Mouse (Mus musculus) Patski (cell line): ENCODE measurements around the gene Ier5l. TPM values are rescaled to one million over a fixed set of nuclear protein-coding genes. Genes with fewer than 3 reads are reported as not detected.

Experiments used
- ATAC-seq: fragments of 100-300 bp; one replicate; pipeline ENCODE4 v1.8.0; 2021
- CTCF ChIA-PET: fragments of 350-600 bp; sonication (Branson Sonifier 250); formaldehyde crosslinking; loops from one replicate; lab custom pipeline; 2022; ENCODE audit warnings: inconsistent platforms; lab: Charles Lee
- POLR2A ChIA-PET: fragments of 350-600 bp; sonication (Branson Sonifier 250); formaldehyde crosslinking; loops from one replicate; lab custom pipeline; 2022; ENCODE audit warnings: antibody characterized with exemption, inconsistent platforms; lab: Charles Lee
- DNase-seq: peaks from one replicate; pipeline ENCODE4 v3.0.0-alpha.2; 2011; ENCODE audit warnings: low read depth, low spot score
- H3K27me3 ChIP-seq: fragments of 371-371 bp; one replicate; pipeline ENCODE4 v1.5.1; 2021
- CTCF ChIP-seq: fragments of 100-300 bp; IDR thresholded peaks from one replicate; pipeline ENCODE4 v1.5.1; 2021
- in situ Hi-C: fragments of 300-500 bp; cut with MboI; formaldehyde crosslinking; loops from 3 replicates; pipeline ENCODE4 v1.11.1; 2018; ENCODE audit warnings: low pct_unique_long_range_greater_than_20kb, mixed read lengths
- polyA plus RNA-seq: library from polyadenylated mRNA; unstranded; gene quantifications from one replicate; pipeline ENCODE4 v1.2.3, GENCODE M21; 2021

Ier5l gene
- polyA plus RNA-seq, 1 experiment from 2014 or later = 70.7 TPM

DNA sequence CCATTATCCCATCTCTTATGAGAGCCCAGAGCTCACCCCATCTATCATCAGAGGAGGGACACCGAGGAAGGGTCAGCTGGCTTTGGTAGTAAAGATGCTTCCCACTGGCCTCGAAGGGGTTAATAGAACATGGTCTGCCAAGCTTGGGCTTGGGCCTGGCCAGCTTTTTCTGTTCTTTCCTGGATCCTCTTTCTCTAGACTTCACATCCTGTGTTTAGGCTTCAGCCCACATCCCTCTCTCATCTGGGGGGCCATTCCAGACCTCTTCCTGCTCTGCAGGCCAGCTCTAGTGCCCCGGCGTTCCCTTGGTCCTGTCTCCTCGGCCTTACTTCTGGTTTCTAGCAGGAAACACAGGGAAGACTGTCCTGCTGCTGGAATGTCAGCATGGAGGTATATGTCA lies 30.0 kb downstream of the Ier5l start:
- in situ Hi-C loops = no loop called here
- POLR2A ChIA-PET = interaction anchor here (0.8 to 2.3 kb wide), 7 partner anchors 14 to 350 kb away, joined by 3 to 12 read pairs (median 3); no protein-coding TSS in a partner anchor
- DNase-seq (no peak), ATAC-seq (no peak)
- no peaks in the 10 kb centered on the region for H3K27me3 ChIP-seq
- CTCF ChIA-PET = interaction anchor here (1.1 to 8.3 kb wide), 3 partner anchors 15 to 351 kb away, joined by 3 to 131 read pairs (median 10); no protein-coding TSS in a partner anchor
- no peak for TF ChIP-seq CTCF

DNA sequence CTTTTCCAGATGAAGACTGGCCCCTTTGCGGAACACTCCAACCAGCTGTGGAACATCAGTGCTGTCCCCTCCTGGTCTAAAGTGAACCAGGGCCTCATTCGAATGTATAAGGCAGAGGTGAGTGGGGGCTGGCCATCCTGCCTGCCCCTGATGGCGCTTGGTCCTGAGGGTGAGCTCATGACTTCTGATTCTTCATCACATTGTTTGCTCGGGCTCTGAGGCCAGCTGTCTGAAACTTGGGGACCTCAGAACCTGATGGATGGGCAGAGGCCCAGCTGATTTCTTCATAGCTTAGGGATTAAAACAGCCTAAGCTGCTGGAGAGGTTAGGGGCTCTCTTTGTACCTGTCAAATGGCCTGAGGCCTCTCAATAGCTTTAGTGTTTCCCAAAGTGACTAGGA lies 30.7 kb downstream of the Ier5l start:
- ATAC-seq (no peak), DNase-seq (no peak)
- no peaks in the 10 kb centered on the region for H3K27me3 ChIP-seq
- POLR2A ChIA-PET = interaction anchor here (0.6 to 1.5 kb wide), 6 partner anchors 14 to 316 kb away, joined by 3 to 4 read pairs (median 3); no protein-coding TSS in a partner anchor
- CTCF ChIA-PET = interaction anchor here (1.1 to 8.3 kb wide), 4 partner anchors 13 to 351 kb away, joined by 3 to 131 read pairs (median 6); no protein-coding TSS in a partner anchor
- in situ Hi-C loops = no loop called here
- no peak for TF ChIP-seq CTCF

DNA sequence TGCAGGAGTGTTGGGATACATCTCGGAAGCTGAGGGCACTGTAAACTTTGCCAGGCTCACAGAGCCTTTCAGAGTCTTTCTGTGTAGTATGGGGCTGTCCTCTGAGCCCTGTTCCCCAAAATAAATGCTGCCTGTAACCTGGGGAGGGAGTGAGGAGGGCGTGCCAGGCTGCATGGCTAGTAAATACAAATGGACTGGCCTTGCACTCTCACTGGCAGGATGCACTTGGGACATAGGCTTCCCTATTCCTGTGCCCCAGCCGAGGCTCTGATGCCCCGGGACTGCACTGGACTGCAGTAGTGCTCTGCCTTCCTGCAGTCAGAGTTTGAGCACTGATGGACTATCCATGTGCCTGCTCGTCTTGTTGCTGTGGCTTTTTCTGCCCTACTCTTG lies 31.5 kb downstream of the Ier5l start:
- DNase-seq = no peak
- in situ Hi-C loops = no loop called here
- H3K27me3 ChIP-seq = no peaks in the 10 kb centered on the region
- POLR2A ChIA-PET = interaction anchor here (0.6 to 3.3 kb wide), 8 partner anchors 23 to 317 kb away, joined by 3 to 25 read pairs (median 6); partner anchors contain the start of genes Cstad and Ier5l
- CTCF ChIA-PET = interaction anchor here (2.2 to 8.3 kb wide), 3 partner anchors 16 to 314 kb away, joined by 8 to 131 read pairs (median 20); no protein-coding TSS in a partner anchor
- no peak for ATAC-seq
- no peak for TF ChIP-seq CTCF

DNA sequence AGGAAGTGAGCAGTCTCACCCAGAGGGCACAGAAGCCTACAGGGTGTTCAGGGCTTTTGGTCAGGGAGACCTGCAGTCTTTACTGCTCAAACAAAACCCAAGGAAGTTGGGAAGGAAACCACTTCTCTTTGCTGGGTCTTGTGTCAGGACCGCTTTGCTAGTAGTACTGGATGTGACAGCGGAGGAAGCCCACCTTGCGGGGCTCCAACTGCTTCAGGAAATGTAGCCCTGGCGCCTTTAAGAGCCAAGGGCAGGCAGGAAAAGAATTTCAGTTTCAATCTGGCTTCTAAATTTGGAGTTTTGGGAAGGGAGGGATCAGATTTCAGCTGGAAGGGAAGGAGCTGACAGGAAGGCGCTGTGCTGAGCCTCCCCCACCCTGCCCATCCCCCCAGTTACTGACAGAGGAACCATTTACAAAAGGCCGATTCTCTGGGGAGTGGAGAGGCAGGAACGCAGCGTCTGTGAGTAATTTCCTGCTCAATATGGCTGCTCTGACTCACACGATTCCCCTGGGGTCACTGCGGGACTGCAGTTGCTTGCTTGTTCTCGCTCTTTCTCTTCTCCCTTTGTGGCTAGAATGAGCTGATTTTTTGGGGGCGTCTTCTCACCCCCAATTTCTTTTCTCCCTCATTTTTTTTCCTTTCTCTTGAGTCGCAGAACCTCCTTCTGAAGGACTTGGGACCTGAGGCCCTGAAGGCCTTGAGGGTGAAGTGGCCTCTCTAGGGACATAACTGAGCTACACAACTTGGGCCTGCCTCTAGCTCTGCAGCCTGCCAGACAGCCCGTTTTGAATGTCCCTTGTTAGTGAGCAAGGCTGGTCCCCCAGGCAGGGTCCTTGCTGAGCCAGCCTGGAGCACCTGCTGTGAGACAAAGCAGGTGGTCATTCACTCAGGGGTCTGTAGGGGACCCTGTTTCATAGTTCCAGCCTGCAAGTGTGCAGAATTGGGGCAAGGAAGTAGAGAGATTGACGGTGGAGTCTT lies 32.2 kb downstream of the Ier5l start:
- TF ChIP-seq CTCF = no peak
- CTCF ChIA-PET = interaction anchor here (0.6 to 8.3 kb wide), 11 partner anchors 17 to 365 kb away, joined by 3 to 131 read pairs (median 6); no protein-coding TSS in a partner anchor
- DNase-seq (peak; percentile 92), ATAC-seq (peak; percentile 18)
- in situ Hi-C loops = no loop called here
- no peaks in the 10 kb centered on the region for H3K27me3 ChIP-seq
- POLR2A ChIA-PET = interaction anchor here (0.6 to 3.3 kb wide), 13 partner anchors 12 to 353 kb away, joined by 3 to 25 read pairs (median 6); partner anchors contain the start of genes Cstad and Ier5l

DNA sequence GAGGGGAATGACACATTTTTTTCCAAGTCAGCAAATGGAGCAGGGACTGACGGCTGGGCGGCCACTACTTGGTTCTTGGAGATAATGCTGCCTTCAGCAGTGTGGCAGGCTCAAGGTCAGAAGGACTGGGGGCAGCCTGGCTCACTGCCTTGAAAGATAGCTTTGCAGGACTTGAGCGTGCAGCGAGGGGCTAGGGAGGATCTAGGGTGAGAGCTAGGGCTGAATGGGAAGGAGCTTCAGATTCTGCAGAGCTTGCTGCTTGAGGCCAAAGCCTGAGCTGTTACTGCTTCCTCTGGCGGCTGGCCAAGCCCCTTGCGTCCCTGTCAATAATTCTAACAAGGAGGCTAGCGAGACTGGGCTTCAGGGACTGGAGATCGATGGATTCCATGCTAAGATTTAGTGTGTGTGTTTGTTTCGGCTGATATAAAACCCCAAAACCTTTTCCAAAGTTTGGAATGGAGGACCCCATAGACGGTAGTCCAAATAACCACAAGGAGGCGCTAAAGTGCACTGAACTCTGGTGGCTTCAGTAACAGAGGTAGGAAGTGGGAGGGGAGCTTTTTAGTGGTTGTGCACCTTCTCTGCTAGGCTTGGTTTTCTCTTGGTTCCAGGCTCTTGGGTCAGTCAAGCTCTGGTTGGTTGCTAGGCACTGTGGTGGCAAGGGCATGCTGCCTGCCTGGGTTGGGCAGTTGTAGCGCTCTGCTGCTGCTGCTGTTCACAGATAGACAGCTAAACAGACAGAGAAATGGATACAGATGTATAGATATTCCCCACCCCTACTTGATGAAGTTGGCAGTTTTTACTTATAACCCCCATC lies 33.1 kb downstream of the Ier5l start:
- no peak for TF ChIP-seq CTCF
- in situ Hi-C loops = no loop called here
- DNase-seq (peak; percentile 81), ATAC-seq (peak; percentile 78)
- H3K27me3 ChIP-seq = no peaks in the 10 kb centered on the region
- POLR2A ChIA-PET = interaction anchor here (0.7 to 3.3 kb wide), 15 partner anchors 13 to 354 kb away, joined by 3 to 25 read pairs (median 6); partner anchors contain the start of gene Ier5l
- CTCF ChIA-PET = interaction anchor here (0.6 to 8.3 kb wide), 16 partner anchors 18 to 488 kb away, joined by 3 to 131 read pairs (median 4); no protein-coding TSS in a partner anchor

DNA sequence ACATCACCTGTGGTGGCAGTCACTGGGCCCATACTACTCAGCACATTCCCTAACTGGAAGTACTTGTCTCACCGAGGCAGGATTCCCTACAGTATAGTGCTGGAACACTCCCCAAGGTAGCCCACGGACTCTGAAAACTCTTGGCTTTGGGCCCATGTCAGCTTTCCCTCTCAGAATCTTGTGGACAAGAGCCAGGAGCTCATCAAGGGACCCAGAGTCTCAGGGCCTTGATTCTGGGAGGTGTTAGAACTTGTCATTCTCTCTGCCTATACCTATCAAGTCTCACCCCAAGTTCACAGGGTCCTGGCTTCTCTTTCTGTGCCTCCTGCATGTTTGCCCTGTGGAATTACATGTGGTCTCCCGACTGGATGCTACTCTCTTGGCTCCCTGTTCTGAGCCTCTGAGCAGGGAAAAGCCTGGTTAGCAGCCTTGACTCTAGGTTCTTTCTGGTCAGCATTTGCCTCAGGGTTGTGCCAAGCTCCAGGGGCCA lies 33.8 kb downstream of the Ier5l start:
- ATAC-seq = no peak
- CTCF ChIA-PET = interaction anchor here (1.0 to 8.3 kb wide), 13 partner anchors 18 to 489 kb away, joined by 3 to 131 read pairs (median 4); no protein-coding TSS in a partner anchor
- no peak for TF ChIP-seq CTCF
- DNase-seq = no peak
- in situ Hi-C loops = no loop called here
- no peaks in the 10 kb centered on the region for H3K27me3 ChIP-seq
- POLR2A ChIA-PET = interaction anchor here (0.7 to 3.3 kb wide), 10 partner anchors 19 to 355 kb away, joined by 3 to 25 read pairs (median 6); partner anchors contain the start of gene Ier5l

DNA sequence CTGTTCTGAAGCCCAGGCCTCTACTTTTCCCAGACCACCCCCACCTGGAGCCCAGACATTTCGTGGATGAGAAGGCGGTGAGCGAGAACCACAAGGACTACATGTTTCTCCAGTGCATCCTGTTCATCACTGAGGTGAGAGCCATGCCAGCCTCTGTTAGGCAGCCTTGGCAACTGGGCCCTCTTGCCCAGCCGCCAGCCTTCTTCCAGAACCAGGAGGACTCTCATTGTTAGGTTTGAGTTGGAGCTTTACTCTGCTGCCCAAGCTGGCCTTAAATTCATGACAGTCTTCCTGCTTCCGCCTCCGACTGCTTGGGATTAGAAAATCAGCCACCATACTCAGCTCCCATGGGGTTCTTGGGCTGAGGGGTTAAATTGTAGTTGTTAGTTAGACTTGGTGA lies 34.4 kb downstream of the Ier5l start:
- no peaks in the 10 kb centered on the region for H3K27me3 ChIP-seq
- in situ Hi-C loops = loop anchor here (5.0 kb wide), 4 partner anchors 33 to 493 kb away; partner anchors contain the start of gene Ier5l
- ChIA-PET CTCF (interaction anchor here (0.9 to 8.3 kb wide), 7 partner anchors 10 to 489 kb away, joined by 3 to 131 read pairs (median 4); no protein-coding TSS in a partner anchor), POLR2A (interaction anchor here (0.6 to 3.3 kb wide), 10 partner anchors 20 to 347 kb away, joined by 3 to 25 read pairs (median 4); partner anchors contain the start of genes Crat, Cstad, Ier5l and Ptpa)
- ATAC-seq = no peak
- DNase-seq = no peak
- TF ChIP-seq CTCF = no peak

DNA sequence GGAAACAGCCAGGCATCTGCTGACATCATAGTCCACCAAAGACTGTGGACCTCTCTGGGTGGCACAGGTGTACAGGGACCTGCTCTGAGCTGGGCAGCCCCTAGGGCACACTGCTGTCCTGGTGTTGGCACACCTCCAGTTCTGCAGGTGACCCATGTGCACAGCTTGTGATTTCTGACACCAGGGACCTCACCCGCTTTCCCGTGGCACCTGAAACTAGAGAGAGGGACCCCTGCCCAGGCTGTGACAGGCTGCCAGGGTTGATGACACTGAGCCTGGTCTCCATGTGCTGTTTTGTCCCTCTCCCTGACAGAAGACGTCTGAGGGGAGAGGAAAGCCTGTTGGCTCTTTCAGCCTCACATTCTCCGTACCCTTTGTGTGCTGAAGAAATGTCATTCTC lies 36.2 kb downstream of the Ier5l start:
- in situ Hi-C loops = loop anchor here (5.0 kb wide), 4 partner anchors 35 to 495 kb away; partner anchors contain the start of gene Ier5l
- ChIA-PET POLR2A (interaction anchor here (0.6 to 2.1 kb wide), 3 partner anchors 32 to 353 kb away, joined by 3 to 4 read pairs (median 3); no protein-coding TSS in a partner anchor), CTCF (interaction anchor here (0.7 to 8.3 kb wide), 4 partner anchors 30 to 357 kb away, joined by 3 to 131 read pairs (median 4); no protein-coding TSS in a partner anchor)
- no peak for DNase-seq
- no peaks in the 10 kb centered on the region for H3K27me3 ChIP-seq
- ATAC-seq = no peak
- no peak for TF ChIP-seq CTCF

DNA sequence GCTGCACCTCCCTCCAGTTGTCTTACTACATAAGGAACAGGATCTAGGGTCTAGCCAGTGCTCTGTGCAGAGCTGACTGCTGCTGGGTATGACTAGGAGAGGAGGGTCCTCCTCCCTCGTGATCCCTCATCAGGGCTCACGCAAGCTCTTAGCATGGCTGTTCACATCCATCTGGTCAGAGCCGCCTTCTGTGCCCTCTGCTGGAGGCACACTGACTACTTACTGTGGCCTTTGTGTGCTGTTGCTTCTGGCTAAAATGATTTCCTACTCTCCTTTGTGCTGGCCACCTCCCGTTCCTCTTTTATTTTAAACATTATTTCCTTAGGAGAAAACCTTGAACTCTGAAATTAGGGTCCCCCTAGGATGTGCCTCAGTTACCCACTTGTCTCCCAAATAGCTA lies 37.2 kb downstream of the Ier5l start:
- DNase-seq (no peak), ATAC-seq (no peak)
- TF ChIP-seq CTCF = no peak
- ChIA-PET CTCF (interaction anchor here (0.7 to 8.3 kb wide), 11 partner anchors 10 to 358 kb away, joined by 3 to 131 read pairs (median 4); no protein-coding TSS in a partner anchor), POLR2A (interaction anchor here (0.8 to 1.9 kb wide), 7 partner anchors 9 to 323 kb away, joined by 3 to 7 read pairs (median 4); no protein-coding TSS in a partner anchor)
- in situ Hi-C loops = loop anchor here (5.0 kb wide), 4 partner anchors 35 to 495 kb away; partner anchors contain the start of gene Ier5l
- no peaks in the 10 kb centered on the region for H3K27me3 ChIP-seq
